Mouse (Mus musculus): ENCODE measurements at regions not wholly inside any gene's neighbourhood (a gene's known extent, or its start where the extent isn't known, plus 50 kb on each side); places are given as distances from the start of the nearest gene placed in this dataset.

DNA sequence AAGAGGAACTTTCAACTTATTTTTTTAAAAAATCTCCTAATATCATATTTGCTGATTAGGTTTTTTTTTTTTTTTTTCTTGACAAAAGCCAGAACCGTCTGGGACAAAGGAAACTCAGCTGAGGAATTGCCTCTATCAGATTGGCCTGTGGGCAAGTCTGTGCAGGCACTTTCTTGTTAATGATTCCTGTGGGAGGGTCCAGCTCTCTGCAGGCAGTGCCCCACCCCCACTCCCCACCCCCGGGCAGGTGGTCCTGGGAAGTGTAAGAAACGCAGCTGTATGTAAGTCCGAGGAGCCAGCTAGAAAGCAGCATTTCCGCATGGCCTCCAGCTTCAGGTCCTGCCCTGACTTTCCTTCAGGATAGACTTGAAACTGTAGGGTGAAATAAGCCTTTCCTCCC is 377.7 kb downstream of the Sox2 start:
- CTCF ChIA-PET = no interaction called here

DNA sequence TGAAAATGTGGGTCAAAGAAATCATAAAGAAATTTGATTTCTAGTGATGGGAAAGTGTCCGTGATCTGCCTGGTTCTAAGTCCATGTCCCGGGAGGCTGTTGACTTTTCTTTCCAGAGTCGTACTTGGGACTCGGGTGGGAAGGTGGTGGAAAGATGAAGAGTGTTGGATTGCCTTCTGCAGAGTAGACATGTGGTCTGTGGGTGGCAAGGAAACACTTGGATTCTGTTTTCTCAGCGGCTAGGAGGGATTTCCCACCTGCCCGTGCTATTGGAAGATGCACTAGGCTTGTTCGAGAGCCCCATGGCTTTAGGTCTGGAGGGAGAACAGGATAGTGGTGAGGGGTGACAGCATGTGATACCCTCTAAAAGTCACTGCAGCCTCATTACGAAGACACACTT is 379.7 kb downstream of the Sox2 start:
- CTCF ChIA-PET = no interaction called here

DNA sequence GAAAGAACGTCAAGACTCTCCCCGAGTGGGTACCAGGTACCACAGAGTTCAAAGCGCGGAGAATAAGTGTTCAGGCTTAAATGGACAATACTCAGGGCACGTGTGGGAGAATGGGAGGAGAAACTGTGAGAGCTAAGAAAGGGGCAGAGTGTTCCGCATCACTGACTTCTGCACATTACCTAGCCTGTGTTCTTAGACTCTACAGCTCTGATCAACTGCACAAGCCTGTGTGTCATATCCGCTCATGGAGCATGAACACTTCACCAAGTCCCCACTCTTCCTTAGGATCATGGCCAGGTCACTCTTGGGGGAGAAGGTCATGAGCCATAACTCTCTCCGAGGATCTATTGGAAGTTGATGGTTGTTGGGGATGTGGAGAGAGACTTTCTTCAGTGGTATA is 383.4 kb downstream of the Sox2 start:
- CTCF ChIA-PET = no interaction called here

DNA sequence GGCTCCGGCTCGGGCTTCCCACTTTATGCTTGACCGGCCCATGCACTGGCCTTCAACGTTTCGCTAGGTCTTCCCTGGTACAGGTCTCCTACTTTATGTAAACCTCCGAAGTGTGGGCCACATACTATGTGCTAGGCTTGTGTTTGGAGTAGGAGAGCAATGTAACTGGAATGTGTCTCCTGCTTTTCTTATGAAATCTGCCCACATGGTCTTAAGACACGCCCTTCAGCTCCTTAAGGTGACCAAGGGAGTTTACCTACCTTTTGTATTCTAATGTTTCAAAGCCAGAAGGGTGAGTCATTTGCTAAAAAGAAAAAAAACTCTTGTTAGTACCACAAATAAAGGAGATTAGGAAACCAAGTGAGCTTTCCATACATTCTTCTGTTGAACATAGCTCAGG is 385.0 kb downstream of the Sox2 start:
- CTCF ChIA-PET = no interaction called here

DNA sequence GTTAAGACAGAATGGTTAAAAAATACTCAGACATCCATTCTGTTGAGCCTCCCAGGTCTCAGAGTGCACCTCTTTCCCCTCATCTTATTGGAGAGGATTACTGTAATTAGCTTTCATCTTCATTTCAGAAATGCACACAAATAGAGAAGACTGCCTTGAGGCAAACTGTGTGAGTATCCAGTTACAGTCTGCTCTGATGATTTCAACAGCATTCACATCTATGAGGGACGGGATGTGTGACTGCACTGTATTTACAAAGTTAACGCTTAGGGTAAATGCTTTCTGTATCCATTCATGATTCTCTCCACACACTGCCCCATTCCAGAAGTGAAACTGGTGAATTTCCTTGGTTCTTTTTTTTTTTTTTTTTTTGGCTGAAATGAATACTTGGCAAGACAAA is 393.5 kb downstream of the Sox2 start:
- CTCF ChIA-PET = no interaction called here

DNA sequence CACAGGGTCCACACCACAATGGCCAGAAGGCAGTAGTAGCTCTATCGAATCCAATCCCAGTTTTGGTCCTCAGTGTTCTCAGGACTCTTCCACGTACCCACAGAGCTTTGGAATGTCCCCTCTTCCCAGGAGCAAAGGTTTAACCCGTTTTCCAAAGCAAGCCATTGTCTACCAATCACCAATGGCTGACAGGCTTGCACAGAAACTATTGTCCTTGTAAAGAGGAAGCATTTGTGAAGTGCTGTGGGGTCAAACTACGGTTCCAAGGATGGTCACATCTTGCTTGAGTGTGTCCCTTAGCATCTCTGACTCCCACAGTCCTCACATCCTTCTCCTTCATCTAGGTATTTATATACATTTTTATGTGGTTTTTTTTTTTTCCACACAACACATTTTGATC is 409.2 kb downstream of the Sox2 start:
- CTCF ChIA-PET = no interaction called here

DNA sequence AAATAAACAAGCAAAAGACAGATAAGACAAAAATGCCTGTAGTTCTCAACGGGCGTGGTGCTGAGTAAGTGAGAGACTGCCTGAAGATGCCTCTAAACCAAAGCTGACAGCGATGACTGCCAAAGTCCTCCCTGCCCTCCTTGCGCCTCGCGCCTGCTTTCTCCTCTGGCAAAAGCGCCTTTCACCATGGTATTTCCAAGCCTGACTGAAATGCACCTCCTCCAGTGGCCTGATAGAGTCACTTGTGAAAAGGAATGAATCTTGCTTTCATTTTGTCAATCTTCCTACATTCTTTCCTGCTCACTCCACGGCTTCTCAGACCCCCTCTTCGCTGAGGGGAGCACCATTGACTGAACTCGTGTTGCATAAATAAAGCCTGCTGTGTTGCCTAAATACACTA is 409.8 kb downstream of the Sox2 start:
- CTCF ChIA-PET = interaction anchor here (0.7 kb wide), 1 partner anchor 12 kb away, joined by 6 read pairs; no protein-coding TSS in a partner anchor

DNA sequence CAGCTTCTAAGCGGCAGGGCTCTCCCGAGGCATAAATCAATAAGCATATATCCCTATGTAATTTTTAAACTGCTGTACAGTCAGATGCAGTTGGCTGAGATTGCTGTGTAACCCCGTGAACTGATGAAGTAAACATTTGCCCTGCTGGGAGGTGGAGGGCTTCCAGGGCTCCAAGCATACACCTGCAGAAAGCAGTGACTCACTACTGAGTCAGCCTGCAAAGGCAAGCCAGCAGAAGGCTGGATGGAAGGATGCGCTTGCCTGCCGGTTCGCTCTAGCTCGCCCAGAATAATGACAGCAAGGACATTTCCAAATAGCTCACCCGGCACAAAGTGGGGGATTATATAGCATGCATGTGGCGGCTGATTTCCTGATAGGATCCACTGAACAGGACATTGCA is 416.6 kb downstream of the Sox2 start:
- CTCF ChIA-PET = no interaction called here

DNA sequence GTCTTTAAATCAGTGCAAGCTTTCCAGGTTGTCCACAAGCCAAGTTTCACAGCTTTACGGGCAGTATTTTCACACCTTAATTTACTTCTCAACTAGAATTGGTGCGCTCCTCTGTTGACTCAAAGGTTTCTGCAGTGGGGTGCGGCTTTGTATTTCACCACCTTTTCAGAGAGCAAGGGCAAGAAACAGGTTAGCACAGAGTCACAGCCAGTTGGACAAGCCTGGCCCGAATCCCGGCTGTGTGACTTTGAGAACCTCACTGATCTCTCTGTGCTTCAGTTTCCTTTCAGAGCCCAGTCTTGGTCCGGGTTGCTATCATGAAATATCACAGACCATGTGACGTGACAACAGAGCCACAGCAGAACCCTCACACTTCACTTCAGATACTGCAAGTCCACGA is 418.4 kb downstream of the Sox2 start:
- CTCF ChIA-PET = no interaction called here

DNA sequence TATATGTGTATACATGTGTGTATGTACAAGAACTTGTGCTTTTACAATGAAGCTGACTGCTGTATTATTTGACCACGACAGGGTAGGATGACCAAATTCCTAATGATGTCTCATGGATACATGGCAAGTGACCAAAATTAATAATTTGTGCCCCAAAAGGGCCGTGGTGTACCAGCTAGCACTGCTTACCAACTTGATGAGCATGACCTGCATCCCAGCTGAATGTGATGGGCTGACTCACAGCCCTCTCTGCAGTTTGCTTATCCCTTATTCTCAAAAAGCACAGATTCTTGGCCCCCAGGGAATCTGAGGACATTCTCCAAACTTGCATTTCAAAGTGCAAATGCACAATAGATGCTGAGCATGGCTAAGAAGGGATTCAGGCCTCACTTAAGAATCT is 420.8 kb downstream of the Sox2 start:
- CTCF ChIA-PET = no interaction called here

DNA sequence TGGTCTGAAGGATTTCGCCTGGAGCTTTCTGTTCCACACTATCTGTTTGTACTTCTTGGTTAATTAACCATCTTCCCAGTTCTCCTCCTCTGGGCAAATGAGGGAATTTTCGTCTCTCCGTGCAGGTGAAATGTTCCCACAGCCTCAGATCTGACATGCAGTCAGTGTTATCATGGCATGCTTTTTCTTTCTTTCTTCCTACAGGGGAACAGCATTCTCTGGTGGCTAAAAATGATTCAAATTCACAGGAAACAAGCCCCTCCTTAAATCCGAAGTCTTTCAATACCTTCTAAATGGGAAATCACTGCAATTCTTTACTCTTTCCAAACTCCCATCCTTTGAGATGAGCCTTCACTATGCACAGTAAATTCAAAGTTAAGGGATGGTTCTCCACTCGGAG is 429.7 kb downstream of the Sox2 start:
- CTCF ChIA-PET = no interaction called here

DNA sequence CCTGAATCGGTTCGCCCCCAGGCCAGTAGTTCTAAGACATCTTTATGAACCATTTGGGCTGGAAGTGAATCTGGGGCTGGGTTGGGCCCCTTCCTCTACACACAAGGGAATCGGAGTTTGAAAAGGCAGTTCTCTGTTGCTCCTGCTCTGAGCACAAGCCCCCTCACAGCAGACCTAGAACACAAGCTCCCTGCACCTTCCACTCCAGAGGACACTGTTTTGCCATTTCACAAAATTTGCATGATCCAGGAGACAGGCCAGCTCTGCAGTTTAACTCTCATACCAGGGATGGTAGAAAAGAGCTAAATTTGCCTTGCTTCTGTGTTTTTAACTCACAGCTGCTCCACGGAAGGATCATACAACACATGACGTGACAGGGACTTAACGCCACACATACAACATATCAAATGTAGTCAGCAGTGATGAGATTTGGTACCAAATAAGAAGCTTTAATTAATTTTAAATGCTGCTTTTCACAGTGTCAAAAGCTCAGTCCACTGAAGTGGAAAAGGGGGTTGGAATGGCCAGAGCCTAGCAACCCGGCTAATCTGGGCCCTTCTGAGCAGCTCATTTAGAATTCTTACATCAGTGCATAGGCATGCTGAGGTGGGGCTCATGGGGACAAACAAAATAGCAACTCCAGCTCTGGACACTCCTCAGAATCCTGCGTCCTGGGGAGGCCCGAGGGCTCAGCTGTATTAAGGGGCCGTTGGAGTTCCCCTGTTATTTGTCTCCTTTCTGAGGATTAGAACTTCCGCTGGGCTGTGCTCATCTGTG is 434.1 kb downstream of the Sox2 start:
- CTCF ChIA-PET = no interaction called here

DNA sequence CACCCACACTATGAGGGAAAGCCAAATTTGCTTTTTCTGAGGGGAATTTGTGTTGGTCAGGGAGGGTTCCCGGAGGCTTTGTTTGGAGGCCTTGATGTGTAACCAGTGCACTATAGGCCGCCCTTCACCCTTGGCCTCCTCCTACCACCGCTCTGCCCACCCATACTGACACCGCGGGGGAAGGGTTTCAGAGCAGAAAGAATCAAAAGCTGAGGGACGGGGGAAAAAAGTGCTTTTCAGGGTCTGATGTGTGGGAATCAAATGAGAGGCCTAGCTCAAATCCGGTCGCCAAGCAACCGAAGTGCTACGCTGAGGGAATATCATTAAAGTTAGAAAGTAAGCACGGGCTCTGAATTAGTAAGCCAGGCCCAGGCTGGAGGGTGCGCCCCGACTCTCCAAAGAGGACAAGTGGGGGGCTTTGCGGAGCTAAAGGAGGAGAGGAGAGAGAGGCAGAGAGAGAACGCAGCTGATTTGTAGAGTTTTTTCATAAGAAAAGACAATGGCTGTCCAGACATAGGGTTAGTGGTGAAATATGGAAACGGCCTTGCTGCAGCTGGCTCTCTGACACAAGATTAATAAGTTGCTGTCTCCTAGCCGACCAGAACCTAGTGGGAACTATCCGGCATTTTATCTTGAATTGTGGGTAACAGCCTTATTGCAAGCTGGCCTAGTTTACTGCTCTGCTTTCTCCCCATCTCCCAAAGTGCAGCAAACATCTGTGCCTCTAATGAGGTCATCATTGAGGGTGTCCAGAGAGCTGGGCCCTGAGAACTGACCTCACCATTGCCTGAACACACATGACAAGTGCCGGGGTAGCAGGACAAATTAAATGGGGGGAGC is 438.3 kb downstream of the Sox2 start:
- CTCF ChIA-PET = no interaction called here

DNA sequence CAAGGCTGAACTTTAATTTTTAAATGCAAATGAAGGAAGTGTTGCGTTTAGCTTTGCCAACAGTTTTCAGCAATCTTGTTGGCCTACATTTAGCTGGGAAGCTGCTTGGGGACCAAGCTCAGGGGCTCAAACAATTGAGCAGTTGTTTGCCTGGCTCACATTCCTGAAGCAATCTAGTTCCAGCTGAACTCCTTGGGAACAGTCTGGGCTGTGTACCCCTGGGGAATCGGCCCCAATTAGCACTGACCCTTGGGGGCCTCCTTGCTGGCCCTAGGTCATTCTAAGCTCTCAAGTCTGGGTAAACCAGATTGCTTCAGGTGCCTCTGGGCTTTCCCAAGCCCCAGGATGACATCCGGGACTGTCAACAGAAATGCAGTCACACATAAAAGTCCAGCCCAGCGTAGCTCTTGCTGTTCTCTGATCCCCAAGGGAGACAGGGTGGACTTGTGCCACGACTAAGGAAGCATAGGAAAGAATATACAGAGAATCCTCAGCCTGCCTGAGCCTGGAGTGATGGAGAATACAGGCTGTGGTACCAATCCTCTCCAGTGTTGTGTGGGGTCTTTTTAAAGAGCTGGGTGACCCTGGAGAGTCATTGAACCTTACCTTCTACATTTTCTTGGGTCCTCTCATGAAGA is 440.4 kb downstream of the Sox2 start:
- CTCF ChIA-PET = no interaction called here

DNA sequence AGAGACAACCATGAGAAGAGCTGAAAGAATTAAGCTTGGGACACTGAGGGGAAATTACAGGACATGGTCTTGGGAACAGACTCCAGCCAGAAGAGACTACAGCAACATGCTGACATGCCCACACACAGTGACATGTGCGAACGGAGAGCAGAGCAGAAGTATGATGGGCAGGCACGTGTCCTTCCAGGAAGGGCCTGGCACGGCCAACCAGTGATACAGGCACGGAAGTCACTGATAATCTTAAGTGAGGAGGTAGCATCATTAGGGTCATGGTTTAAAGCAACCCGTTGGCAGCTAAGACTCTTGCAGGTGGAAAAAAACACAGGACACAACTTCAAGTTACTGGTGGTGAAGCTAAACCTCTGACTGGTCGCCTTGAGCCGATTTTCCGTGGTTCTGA is 442.8 kb downstream of the Sox2 start:
- CTCF ChIA-PET = no interaction called here

DNA sequence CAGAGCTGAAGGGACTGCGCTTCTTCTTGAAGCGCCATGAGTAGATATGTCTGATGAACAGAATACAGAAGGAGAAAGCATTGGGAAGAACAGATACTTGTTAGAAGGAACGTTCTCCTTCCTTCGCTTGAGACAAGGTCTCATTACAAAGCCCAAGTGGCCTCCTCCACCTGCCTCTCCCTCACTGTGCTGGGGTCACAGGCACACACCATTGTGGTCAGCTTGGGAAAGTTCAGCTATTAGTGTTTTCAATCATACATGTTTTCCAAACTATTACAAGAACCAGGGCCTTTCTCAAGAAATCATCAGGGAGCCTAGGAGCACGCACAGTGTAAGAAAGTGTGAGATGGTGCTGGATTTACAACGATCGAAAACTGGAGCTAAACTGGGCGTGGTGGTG is 445.0 kb downstream of the Sox2 start:
- CTCF ChIA-PET = no interaction called here

DNA sequence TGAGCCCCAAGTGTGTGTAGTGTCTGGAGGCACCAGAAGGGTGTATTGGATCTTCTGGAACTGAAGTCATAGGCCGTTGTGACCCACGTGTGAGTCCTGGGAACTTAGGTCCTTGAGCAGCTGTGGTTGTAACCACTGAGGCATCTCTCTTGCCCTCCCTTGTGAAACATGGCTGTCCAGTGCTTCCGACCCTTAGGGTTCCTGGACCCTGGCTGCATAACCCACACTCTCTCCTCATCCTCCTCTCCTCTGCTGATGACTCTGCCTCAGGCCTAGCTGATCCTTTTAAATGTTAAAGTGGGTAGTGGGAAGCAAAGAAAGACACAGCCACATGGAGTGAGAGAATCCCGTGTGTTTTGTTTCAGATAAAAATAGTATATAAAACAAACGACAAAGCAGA is 446.2 kb downstream of the Sox2 start:
- CTCF ChIA-PET = no interaction called here

DNA sequence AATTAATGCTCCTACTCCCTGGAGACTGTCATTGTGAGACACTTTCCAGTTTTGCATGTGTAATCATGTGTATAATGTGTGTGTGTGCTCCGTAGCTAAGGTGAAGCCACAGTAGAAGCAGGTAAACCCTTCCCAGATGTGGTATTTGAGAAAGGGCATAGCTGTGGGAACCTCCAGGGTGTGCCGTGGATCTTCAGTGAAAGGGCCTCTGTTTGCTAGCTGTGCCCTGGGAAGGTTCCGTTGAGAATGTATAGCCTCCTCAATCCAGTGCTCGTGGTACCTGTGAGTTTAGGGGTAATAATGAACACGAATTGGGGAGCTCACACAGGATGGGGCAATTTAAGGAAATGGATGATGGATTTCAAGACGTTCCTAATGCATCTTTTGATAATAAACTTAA is 447.6 kb downstream of the Sox2 start:
- CTCF ChIA-PET = no interaction called here

DNA sequence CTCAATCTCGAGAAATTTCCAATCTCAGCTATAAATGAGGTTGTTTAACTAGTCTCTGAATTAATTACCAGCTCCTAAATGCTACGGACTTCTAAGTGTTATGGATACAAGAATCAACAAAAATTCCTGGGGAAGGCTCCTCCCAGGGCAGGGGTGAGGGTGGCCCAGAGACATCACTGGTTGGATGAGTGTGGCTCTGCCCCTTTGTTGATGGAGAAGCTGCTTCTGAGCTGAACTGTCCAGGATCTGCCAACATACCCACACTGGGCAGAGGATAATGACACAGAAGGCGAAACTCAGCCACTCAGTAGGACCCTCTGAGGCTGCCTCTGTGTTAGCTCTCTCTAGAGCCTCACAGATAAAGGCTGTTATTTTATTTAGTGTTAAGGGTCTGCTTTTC is 449.0 kb downstream of the Sox2 start:
- CTCF ChIA-PET = no interaction called here

DNA sequence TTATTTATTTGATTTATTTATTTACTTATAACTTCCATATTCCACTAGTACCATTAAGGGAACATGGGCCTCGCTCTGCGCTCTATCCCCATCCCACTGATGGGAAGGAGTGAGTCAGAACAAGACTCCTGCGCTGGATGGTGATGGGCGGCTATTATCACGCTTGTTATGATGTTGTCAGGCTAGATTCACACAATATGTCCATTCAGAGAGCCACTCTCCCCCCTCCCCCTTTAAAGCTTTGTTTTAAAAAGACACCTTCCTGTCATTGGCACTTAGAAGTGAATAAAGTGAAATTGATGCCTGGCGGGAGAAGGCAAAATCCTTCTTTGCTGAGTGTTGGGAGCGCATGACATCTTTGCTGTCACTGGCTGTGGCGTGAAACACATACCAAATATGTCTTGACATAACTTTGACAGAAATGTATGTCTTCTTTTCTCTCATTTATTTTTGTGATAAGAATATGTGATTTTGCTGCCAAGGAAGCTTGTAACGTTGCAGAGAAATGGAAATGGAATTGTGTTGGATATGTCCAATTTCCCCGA is 449.7 kb downstream of the Sox2 start:
- CTCF ChIA-PET = no interaction called here

DNA sequence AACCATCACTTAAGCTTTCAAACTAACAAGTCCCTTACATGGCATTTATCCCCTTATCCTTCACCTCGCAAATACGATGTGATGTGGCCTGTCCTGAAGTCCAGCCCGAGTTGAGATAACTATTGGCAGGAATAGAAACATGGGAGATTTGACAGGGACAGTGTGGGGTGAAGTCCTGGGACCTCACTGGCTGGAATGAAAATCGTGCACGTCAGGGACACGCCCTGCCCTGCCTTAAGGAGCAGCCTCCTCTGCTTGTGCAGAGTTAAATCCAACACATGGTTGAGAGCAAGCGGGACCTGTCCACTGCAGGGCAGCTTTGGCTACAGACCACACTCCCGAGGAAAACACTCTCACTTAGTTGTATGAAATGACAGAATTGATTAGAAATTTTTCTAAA is 451.1 kb downstream of the Sox2 start:
- CTCF ChIA-PET = interaction anchor here (0.7 kb wide), 1 partner anchor 223 kb away, joined by 4 read pairs; no protein-coding TSS in a partner anchor

DNA sequence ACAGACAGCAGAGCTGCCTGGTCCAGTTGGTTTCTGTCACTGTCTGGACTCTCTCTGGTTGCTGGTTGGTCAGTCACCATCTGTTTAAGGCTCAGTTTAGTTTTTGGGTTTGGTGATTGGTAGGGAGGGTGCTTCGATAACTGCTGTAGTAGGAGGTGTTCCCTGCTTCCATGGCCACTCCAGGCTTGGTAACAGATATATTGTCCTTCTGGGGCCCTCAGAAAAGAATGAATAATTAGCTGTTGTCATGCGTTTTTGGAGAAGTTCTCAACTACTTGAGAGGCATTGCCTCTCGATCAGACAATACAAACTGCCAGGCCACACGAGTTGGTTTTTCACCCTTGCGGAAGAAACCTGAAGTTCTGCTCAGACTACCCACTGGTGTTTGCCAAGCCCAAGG is 451.7 kb downstream of the Sox2 start:
- CTCF ChIA-PET = interaction anchor here (0.7 kb wide), 1 partner anchor 224 kb away, joined by 4 read pairs; no protein-coding TSS in a partner anchor
